Mouse (Mus musculus): ENCODE results near the gene Tesk1.

DNA sequence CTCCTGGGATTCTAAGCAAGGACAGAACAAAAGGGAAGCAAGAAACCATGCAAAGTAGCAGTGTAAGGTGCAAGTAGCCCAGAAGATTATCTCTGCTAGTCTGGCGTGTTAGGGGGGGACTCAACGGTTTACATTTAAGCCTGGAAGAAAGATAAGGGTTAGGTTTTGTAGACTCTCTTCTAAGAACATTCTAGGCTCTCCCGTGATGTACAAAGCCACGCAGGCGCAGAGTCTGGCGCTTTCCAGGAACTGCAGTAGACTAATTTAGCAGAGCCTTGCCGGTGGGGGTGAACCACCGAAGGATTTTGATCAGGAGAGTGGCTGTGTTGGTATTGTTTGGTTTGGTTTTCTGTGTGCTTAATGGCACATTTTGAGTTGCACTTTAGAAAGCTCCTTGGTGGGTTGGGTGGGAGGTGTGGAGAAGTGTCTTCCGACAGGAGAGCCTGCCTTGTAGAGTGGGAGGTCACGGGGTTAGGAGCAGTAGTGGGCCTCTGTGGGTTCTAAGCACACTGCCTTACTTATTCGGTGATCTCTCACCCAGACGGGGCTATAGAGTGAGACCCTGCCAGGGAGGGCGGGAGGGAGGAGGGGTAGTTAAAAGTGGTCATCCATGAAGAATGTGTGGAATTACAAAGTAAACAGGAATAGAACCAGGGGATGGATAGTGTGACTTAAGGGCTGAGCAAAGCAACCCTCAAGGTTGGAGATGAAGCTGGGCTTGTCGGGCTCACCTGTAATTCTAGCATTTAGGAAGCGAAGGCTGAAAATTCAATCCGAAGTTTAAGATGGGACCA is 24.3 kb upstream of the Tesk1 start:
- TF ChIP-seq MAX (IDR thresholded peaks at IDR 0.05; ENCODE audit: low read depth), result no peak
- TF ChIP-seq POLR2A (IDR thresholded peaks at IDR 0.05; ENCODE audit: insufficient read length, low read depth), result no peak
- TF ChIP-seq USF1 (IDR thresholded peaks at IDR 0.05; ENCODE audit: low read depth), result no peak
- no peak for TF ChIP-seq MYOG (IDR thresholded peaks at IDR 0.05; ENCODE audit: control insufficient read depth in 1 of 3, insufficient read depth in 1 of 3, insufficient read length in 2 of 3, low read depth in 2 of 3)

Data from myocyte (in vitro differentiated cells).